Comparison of ENCODE assay signal across 12 mouse cellular contexts in the genomic region with DNA sequence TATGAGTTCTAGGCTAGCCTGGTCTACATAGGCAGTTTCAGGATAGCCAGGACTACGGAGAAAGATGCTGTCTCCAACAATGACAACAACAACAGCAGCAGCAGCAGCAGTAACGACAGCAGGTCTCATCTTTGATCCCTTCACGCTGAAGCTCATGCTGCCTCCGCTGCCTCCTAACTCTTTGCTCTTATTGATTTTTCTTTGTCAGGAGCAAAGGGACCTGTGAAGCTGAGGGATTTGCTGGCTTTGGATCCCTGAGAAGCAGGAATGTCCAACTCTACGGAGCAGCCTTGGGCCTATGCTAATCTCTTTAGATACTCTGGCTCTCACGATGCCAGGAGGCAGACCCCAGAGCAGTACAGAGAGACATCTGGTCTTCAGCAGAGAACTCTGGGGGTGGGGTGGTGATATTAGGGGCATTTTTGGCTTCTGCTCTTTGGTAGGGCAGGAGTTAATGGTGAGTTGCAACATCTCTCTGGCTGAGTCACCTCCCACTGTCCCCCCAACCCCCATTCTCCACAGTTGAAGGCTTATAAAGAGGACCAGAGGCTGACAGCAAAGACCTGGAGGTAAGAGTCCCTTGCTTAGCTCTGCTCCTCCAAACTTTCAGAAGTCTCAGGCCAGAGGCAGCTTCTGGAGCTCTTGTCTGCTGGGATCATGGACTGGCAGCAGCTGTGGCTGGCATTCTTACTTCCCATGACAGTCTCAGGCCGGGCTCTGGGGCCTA. TPM values are rescaled to one million over a fixed set of nuclear protein-coding genes. Genes with fewer than 3 reads are reported as not detected.
DNase-seq lines count a peak whose midpoint lies in the region; ATAC-seq lines count a peak whose summit lies in the region.
"Had no signal": no experiment of that assay in that cellular context is flagged by ENCODE, and none has a peak within 500 bp of the region (broad histone marks: within the 10 kb centered on the region; RNA-seq: fewer than 3 reads in every experiment).

A gene (plus strand): TSS at position 513 of the 727 bp plus-strand sequence.

- ATAC-seq in forebrain, embryonic 11.5 days (replicated peaks; ENCODE audit: low FRiP score) = no peak
- ATAC-seq in forebrain, embryonic 12.5 days (ENCODE audit: low FRiP score) = no peak
- ATAC-seq in heart, embryonic 16.5 days (replicated peaks; ENCODE audit: extremely low read depth, insufficient read depth, low FRiP score) = no peak
- ATAC-seq in cerebellum, adult (ENCODE audit: insufficient number of reproducible peaks, low FRiP score, low TSS enrichment) = no peak
- no peak for ATAC-seq in midbrain, embryonic 14.5 days (ENCODE audit: low FRiP score, low TSS enrichment)
- ATAC-seq: hindbrain, embryonic 16.5 days had no signal

- H3K4me1 ChIP-seq in forebrain, embryonic 11.5 days (replicated peaks; ENCODE audit: control insufficient read depth, insufficient read depth, low read length) = no peaks in the 10 kb centered on the region
- no peaks in the 10 kb centered on the region for H3K4me1 ChIP-seq in forebrain, embryonic 12.5 days
- no peaks in the 10 kb centered on the region for H3K4me1 ChIP-seq in heart, embryonic 16.5 days (ENCODE audit: control insufficient read depth, insufficient read depth, low read length)
- no peaks in the 10 kb centered on the region for H3K4me1 ChIP-seq in midbrain, embryonic 14.5 days (ENCODE audit: control insufficient read depth, insufficient read depth, low read length)
- H3K4me1 ChIP-seq: embryonic facial prominence, embryonic 12.5 days; limb, embryonic 15.5 days; neural tube, embryonic 15.5 days had no signal

- no peaks in the 10 kb centered on the region for H3K36me3 ChIP-seq in forebrain, embryonic 11.5 days (ENCODE audit: control insufficient read depth, insufficient read depth, low read length)
- H3K36me3 ChIP-seq in forebrain, embryonic 12.5 days (replicated peaks) = no peaks in the 10 kb centered on the region
- no peaks in the 10 kb centered on the region for H3K36me3 ChIP-seq in heart, embryonic 16.5 days (ENCODE audit: control insufficient read depth, insufficient read depth)
- H3K36me3 ChIP-seq in midbrain, embryonic 14.5 days (ENCODE audit: control insufficient read depth, insufficient read depth, low read length) = no peaks in the 10 kb centered on the region
- H3K36me3 ChIP-seq: embryonic facial prominence, embryonic 12.5 days; limb, embryonic 15.5 days; neural tube, embryonic 15.5 days had no signal

- no peak within 1 kb of the TSS for H3K4me2 ChIP-seq in forebrain, embryonic 11.5 days (ENCODE audit: low read depth, low read length, severe bottlenecking)
- H3K4me2 ChIP-seq in forebrain, embryonic 12.5 days = no peak within 1 kb of the TSS
- H3K4me2 ChIP-seq in heart, embryonic 16.5 days (ENCODE audit: low read depth, low read length) = no peak within 1 kb of the TSS
- H3K4me2 ChIP-seq in midbrain, embryonic 14.5 days (ENCODE audit: low read length) = no peak within 1 kb of the TSS
- H3K4me2 ChIP-seq: embryonic facial prominence, embryonic 12.5 days; limb, embryonic 15.5 days; neural tube, embryonic 15.5 days had no signal

- no peak within 1 kb of the TSS for H3K27ac ChIP-seq in forebrain, embryonic 11.5 days (ENCODE audit: low read depth, low read length)
- no peak within 1 kb of the TSS for H3K27ac ChIP-seq in forebrain, embryonic 12.5 days
- no peak within 1 kb of the TSS; the same call in 1 of the 2 replicates for H3K27ac ChIP-seq in heart, embryonic 16.5 days (ENCODE audit: low read length)
- no peak within 1 kb of the TSS for H3K27ac ChIP-seq in midbrain, embryonic 14.5 days (replicated peaks; ENCODE audit: low read depth, low read length)
- H3K27ac ChIP-seq: embryonic facial prominence, embryonic 12.5 days; limb, embryonic 15.5 days; neural tube, embryonic 15.5 days had no signal

- H3K9me3 ChIP-seq in forebrain, embryonic 11.5 days (ENCODE audit: control insufficient read depth, low read length) = no peaks in the 10 kb centered on the region
- H3K9me3 ChIP-seq in forebrain, embryonic 12.5 days = no peaks in the 10 kb centered on the region
- H3K9me3 ChIP-seq in heart, embryonic 16.5 days (replicated peaks; ENCODE audit: control insufficient read depth, low read length) = no peaks in the 10 kb centered on the region
- no peaks in the 10 kb centered on the region for H3K9me3 ChIP-seq in midbrain, embryonic 14.5 days (ENCODE audit: control insufficient read depth, low read length)
- H3K9me3 ChIP-seq: embryonic facial prominence, embryonic 12.5 days; limb, embryonic 15.5 days; neural tube, embryonic 15.5 days had no signal

- peak; percentile 39 for DNase-seq in forebrain, embryonic 11.5 days (ENCODE audit: low spot score)
- DNase-seq in adrenal gland, adult (ENCODE audit: inconsistent age in 2 of 2, low spot score in 1 of 2) = peak; percentile 68 to 90
- peak; percentile 53 for DNase-seq in lung, postnatal 10 days
- DNase-seq in kidney, postnatal 14 days = no peak
- DNase-seq in midbrain, embryonic 14.5 days = no peak

- H3K4me3 ChIP-seq in forebrain, embryonic 11.5 days (ENCODE audit: low read depth, low read length) = no peak within 1 kb of the TSS
- H3K4me3 ChIP-seq in forebrain, embryonic 12.5 days (replicated peaks) = no peak within 1 kb of the TSS
- H3K4me3 ChIP-seq in heart, embryonic 16.5 days (ENCODE audit: low read length) = 0 out of 2 replicates have a peak within 1 kb of the TSS, but pooled peaks have one; percentile 4
- no peak within 1 kb of the TSS for H3K4me3 ChIP-seq in midbrain, embryonic 14.5 days (replicated peaks; ENCODE audit: low read depth, low read length)
- H3K4me3 ChIP-seq: embryonic facial prominence, embryonic 12.5 days; limb, embryonic 15.5 days; neural tube, embryonic 15.5 days had no signal

- no peak within 1 kb of the TSS for H3K9ac ChIP-seq in forebrain, embryonic 11.5 days (ENCODE audit: low read length)
- H3K9ac ChIP-seq in forebrain, embryonic 12.5 days = no peak within 1 kb of the TSS
- H3K9ac ChIP-seq in heart, embryonic 16.5 days (ENCODE audit: low read length) = no peak within 1 kb of the TSS; the same call in 1 of the 2 replicates
- H3K9ac ChIP-seq in midbrain, embryonic 14.5 days (replicated peaks; ENCODE audit: low read length) = no peak within 1 kb of the TSS
- H3K9ac ChIP-seq: embryonic facial prominence, embryonic 12.5 days; limb, embryonic 15.5 days; neural tube, embryonic 15.5 days had no signal

- WGBS in forebrain, embryonic 11.5 days = 70% methylated on average over 7 of the region's 7 CpGs
- WGBS in forebrain, embryonic 12.5 days = 64% methylated on average over 7 of the region's 7 CpGs
- 58% methylated on average over 7 of the region's 7 CpGs for WGBS in heart, embryonic 16.5 days
- 58% methylated on average over 7 of the region's 7 CpGs for WGBS in midbrain, embryonic 14.5 days

- no peaks in the 10 kb centered on the region for H3K27me3 ChIP-seq in forebrain, embryonic 11.5 days (ENCODE audit: control insufficient read depth, insufficient read depth, low read length)
- H3K27me3 ChIP-seq in forebrain, embryonic 12.5 days = no peaks in the 10 kb centered on the region
- H3K27me3 ChIP-seq in heart, embryonic 16.5 days (ENCODE audit: control insufficient read depth, insufficient read depth, low read length) = no peaks in the 10 kb centered on the region
- H3K27me3 ChIP-seq in midbrain, embryonic 14.5 days (ENCODE audit: control insufficient read depth, insufficient read depth, low read length) = no peaks in the 10 kb centered on the region
- H3K27me3 ChIP-seq: embryonic facial prominence, embryonic 12.5 days; limb, embryonic 15.5 days; neural tube, embryonic 15.5 days had no signal

RNA-seq across cellular contexts. Expression of the gene that starts here (rescaled TPM):
- 0.51 and 0.60 TPM in 2 replicates for polyA plus RNA-seq in forebrain, embryonic 11.5 days (2014; fragmentation: Nextera tagmentation; extraction: Ambion mirVana)
- polyA plus RNA-seq in forebrain, embryonic 12.5 days (2016; fragmentation: Nextera tagmentation; extraction: Ambion mirVana) = 0.40 and 0.60 TPM in 2 replicates
- polyA plus RNA-seq in heart, embryonic 16.5 days (2015; fragmentation: Nextera tagmentation; extraction: Ambion mirVana) = 1.3 and 2.4 TPM in 2 replicates
- 0.22 and 0.41 TPM in 2 replicates for polyA plus RNA-seq in midbrain, embryonic 14.5 days (2014; fragmentation: Nextera tagmentation; extraction: Ambion mirVana)

Comparison
In these comparisons a context has a peak if more than half of its experiments do, and no peak if none do; other contexts are left out.
1. Peak in DNase-seq in forebrain, embryonic 11.5 days; RNA of the gene not detected or under 1 TPM.
2. DNase-seq: peak in adrenal gland, adult (2 of 2) and lung, postnatal 10 days (single experiment); none in kidney, postnatal 14 days (single experiment) and midbrain, embryonic 14.5 days (single experiment).